Mouse (Mus musculus) gastrocnemius, postnatal 10 days (tissue): ENCODE data around the gene Esrrg. TPM values are rescaled to one million over a fixed set of nuclear protein-coding genes. Genes with fewer than 3 reads are reported as not detected.
A peak's percentile ranks its signal among the peaks of the same experiment; 100 is the strongest.

Experiments
- DNase-seq: peaks from one replicate; pipeline ENCODE4 v3.0.0; 2021; ENCODE audit warnings: mixed read lengths
- long read RNA-seq, 2 experiments: library from polyadenylated mRNA; stranded (forward); transcript quantifications; one replicate each; pipeline ENCODE4 v2.0.0; 2021
- total RNA-seq, 2 experiments: library from RNA; stranded (reverse); gene quantifications; 2 replicates each; pipeline ENCODE4 v1.2.3; 2021

Gene Esrrg
- 10 to 100 TPM; 10.6 to 11.3 TPM for total RNA-seq
- long read RNA-seq, experiment 1, full-length matches to known transcripts, result 1 of 9 reads
- long read RNA-seq, experiment 1, partial matches to known transcripts, result 4 of 9 reads
- long read RNA-seq, experiment 1, other reads (novel, unspliced or antisense), result 4 of 9 reads
- long read RNA-seq, experiment 2, partial matches to known transcripts, result 5 of 8 reads
- long read RNA-seq, experiment 2, other reads (novel, unspliced or antisense), result 3 of 8 reads

GRCm38 (mm10) chr1:187608261-187608921 is at the start of gene Esrrg:
Esrrg (plus strand) TSS chr1:187608791.
- peak; percentile 17 for DNase-seq

- DNase-seq, result no peak
These were observed 24.6 kb upstream of the Esrrg start for GRCm38 (mm10) chr1:187583982-187584381.

GRCm38 (mm10) chr1:187586541-187587075 is 22.0 kb upstream of the Esrrg start:
- no peak for DNase-seq

GRCm38 (mm10) chr1:187602942-187603341 is 5.6 kb upstream of the Esrrg start:
- no peak for DNase-seq

- DNase-seq, result no peak
These were observed 4.5 kb upstream of the Esrrg start for GRCm38 (mm10) chr1:187604063-187604484.

DNA sequence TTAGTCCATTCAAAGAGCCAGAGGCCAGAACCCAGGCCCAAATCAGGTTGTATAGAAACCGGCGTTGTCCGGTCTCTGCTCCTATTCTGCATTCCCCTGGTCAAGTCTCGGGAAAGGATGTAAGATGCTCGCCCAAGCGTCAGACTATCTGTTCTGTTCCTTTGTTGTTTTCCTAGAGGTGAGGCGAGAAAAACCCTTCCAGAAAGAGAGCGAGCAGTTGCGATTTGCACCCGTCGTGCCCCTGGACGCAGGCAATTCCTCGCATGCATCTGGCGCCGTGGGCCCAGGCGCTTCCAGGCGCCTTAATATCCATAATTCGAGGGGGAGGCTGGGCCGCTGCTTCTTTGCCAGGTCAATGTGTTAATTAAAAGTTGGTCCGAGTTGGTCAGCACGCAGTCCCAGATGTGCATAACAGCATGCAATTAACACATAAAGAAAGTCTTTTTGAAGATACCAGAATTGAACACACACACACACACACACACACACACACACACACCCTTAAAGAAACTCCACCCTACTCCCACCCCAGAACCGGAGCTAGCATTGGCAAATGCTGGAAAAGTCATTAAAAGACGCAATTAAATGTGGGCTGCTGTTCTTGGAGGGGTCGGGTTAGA is 3.8 kb upstream of the Esrrg start:
- DNase-seq, result no peak

GRCm38 (mm10) chr1:187605391-187606270 is 3.0 kb upstream of the Esrrg start:
- DNase-seq, result no peak

GRCm38 (mm10) chr1:187606271-187607040 is 2.1 kb upstream of the Esrrg start:
- no peak for DNase-seq

DNA sequence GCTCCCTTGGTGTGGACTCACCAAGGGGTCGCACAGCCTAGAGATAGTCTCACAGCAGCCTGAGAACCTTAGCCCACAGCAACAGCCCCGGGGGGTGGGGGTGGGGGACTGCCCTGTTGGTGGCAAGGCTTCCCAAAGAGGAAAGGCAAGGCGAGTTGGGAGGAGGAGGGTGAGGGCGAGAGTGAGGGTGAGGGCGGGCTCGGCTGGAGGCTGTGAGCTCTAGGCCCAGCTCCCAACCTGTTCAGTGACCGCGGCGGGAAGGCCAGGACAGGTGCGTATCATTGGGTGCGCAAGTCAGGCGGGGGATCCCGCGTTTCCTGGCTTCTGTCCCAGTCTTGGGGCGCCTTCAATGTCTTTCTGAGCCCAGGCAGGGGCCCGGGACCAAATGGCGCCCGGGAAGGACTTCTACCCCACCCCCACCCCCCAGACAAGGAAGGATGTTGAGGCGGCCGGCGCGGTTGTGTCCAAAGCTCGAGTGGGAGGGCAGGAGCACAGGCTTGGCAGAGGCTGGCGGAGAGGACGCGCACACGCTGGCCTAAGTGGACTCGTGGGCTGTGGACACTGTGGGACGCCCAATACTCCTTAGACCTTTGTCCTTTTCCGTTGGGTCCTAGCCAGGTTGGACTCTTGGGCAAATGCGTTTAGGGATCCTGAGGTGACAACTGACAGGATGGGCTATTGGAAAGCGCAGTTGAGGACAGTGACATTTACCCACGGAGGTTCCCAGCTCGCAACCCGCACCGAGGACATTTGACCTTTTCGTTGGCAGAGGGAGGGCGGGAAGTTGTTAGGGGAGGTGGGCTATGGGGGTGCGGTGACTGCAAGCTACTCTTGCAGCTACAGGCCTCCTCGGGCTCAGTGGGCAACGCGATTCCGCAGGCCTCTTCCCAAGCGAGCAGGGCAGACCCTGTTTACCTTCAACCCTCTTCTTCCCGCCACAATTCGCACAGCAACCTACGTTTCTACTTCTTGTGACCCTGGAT is 1.2 kb upstream of the Esrrg start:
- no peak for DNase-seq

GRCm38 (mm10) chr1:187609021-187609852 is 646 bp downstream of the Esrrg start:
- peak; percentile 39 for DNase-seq

DNA sequence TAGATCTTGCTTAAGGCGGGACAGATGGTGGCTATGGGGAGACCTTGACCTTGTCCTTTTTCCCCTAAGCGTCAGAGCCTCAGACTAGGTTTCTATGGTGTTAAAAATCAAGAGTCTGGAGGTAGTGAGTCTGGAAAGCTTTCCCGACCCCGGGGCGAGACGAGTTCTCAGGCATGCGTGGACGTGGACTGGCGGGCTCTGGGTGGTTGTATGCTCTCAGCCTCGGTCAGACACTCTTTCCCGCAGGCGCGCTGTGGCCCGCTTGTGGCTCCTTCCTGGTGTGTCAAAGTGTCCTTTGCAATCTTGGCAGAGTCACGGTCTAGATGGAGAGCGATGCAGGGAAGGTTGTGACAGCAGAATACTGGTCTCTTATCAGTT is 1.3 kb downstream of the Esrrg start:
- DNase-seq, result no peak

GRCm38 (mm10) chr1:187610336-187610948 is 1.9 kb downstream of the Esrrg start:
- DNase-seq, result no peak

DNA sequence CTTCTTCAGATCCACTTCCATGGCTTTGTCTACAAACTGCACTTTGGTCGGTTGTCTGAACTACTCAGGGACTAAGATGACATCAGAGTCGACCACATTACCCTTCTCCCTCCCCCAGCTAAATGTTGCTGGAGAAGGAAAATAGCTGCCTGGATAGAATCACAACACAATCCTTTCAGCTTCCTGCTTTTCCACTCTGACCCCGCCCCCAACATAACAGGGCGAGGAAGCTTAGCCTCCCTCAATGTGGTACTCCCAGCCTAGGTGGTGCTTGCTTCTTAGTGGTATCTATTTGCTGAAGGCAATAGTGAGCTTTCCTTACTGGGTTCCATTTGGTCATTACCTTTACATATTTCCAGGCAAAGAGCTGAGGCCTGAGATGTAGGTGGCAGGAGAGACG is 3.3 kb downstream of the Esrrg start:
- DNase-seq, result no peak

DNA sequence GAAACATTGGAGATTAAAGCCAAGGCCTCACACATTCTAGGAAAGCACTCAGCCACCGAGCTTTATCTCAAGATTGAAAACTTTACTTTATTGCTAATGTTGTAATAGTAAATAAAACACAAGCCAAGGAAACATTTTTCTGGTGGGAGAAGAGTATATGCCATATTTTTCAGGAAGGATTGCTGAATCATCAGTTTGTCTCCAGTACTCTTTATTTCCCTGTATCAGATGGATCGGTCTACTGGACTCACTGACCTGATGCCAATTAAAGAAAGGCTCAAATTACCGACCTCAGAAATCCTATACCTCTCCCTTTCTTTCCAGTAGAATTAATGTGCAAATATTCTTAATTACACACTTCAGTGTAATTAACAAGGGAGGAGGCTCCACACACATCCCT is 4.7 kb downstream of the Esrrg start:
- no peak for DNase-seq

GRCm38 (mm10) chr1:187623981-187624380 is 15.4 kb downstream of the Esrrg start:
- no peak for DNase-seq

GRCm38 (mm10) chr1:187630361-187630760 is 21.8 kb downstream of the Esrrg start:
- DNase-seq, result no peak

- peak; percentile 25 for DNase-seq
These were observed 22.9 kb downstream of the Esrrg start for GRCm38 (mm10) chr1:187631486-187631885.

DNA sequence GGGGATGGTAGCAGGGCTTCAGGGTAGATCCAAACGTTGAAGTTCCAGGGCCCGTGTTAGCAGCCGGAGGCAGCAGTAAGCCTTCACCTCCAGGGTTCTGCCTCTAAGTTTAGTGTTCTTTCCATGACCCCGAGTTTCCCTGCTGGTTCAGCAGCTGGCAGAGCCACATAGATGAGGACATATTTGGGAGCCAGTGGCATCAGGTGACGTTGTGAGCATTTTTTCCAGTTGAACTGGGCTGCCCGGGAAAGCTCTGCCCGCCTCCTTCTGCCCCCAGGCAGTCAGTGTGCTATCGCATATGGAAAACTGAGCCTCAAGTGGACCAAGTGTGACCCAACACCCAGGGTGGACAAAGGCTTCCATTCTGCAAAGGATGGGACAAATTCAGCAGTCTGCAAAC is 36.7 kb downstream of the Esrrg start:
- DNase-seq, result no peak

GRCm38 (mm10) chr1:187648551-187648950 is 40.0 kb downstream of the Esrrg start:
- DNase-seq, result no peak
